Mouse (Mus musculus) hindbrain, embryonic 12.5 days (tissue): ENCODE data around the gene Ces2a. TPM values are rescaled to one million over a fixed set of nuclear protein-coding genes. Genes with fewer than 3 reads are reported as not detected.

Source experiments
- ATAC-seq: fragments of 200-750 bp; cut with Nextera tagmentation; 2 replicates; pipeline ENCODE4 v1.8.0; 2017; ENCODE audit warnings: moderate TSS enrichment; ENCODE audit not compliant: low FRiP score
- H3K27ac ChIP-seq: fragments of 300-500 bp; sonication (generic); 2 replicates; pipeline ENCODE4 v1.5.1; 2016; ENCODE audit warnings: mild to moderate bottlenecking
- H3K27me3 ChIP-seq: fragments of 300-500 bp; sonication (generic); 2 replicates; pipeline ENCODE4 v1.6.1; 2016; ENCODE audit warnings: mild to moderate bottlenecking
- H3K36me3 ChIP-seq: fragments of 300-500 bp; sonication (generic); 2 replicates; pipeline ENCODE4 v1.6.1; 2016; ENCODE audit warnings: mild to moderate bottlenecking
- H3K4me1 ChIP-seq: fragments of 300-500 bp; sonication (generic); 2 replicates; pipeline ENCODE4 v1.6.1; 2016
- H3K4me2 ChIP-seq: fragments of 300-500 bp; sonication (generic); replicated peaks from 2 replicates; pipeline ENCODE4 v1.6.1; 2016; ENCODE audit warnings: mild to moderate bottlenecking
- H3K4me3 ChIP-seq: fragments of 300-500 bp; sonication (generic); 2 replicates; pipeline ENCODE4 v1.5.1; 2016; ENCODE audit warnings: mild to moderate bottlenecking
- H3K9ac ChIP-seq: fragments of 300-500 bp; sonication (generic); 2 replicates; pipeline ENCODE4 v1.6.1; 2016; ENCODE audit warnings: mild to moderate bottlenecking, moderate library complexity
- H3K9me3 ChIP-seq: fragments of 300-500 bp; sonication (generic); replicated peaks from 2 replicates; pipeline ENCODE4 v1.6.1; 2016; ENCODE audit warnings: mild to moderate bottlenecking
- WGBS: fragments of 180-500 bp; shearing (Covaris S2); methylation state at CpG from one replicate; pipeline ENCODE4 v1.1.7; 2016; 5-methylcytosine and 5-hydroxymethylcytosine counted together
- polyA plus RNA-seq: library from polyadenylated mRNA; unstranded; fragments of >200 nt; fragmentation: Nextera tagmentation; extraction: Ambion mirVana; gene quantifications from 2 replicates; pipeline ENCODE4 v1.2.1, GENCODE M21; 2016

The Ces2a gene
- polyA plus RNA-seq, result not detected in 2 replicates

DNA sequence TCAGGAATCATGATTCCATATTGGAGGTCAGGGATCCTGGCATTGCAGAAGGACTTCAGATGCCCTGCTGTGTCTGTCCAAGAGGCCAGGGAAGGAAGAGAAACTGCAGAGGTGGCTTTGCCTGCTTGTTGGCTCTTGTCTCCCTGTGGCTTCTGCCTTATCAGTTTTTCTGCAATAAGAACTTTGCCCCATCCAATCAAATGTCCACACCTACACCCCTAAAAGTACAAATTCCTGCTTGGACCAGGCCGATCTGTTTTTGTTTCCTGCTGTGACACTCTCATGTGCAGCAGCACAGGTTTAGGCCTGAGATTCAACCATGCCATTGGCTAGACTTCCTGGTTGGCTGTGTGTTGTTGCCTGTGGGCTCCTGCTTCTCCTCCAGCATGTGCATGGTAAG is at the start of gene Ces2a:
Gene Ces2a (plus strand): TSS at position 251 of the 400 bp plus-strand sequence.
- no peak for ATAC-seq
- 86% methylated on average over 1 of the region's 1 CpGs for WGBS

DNA sequence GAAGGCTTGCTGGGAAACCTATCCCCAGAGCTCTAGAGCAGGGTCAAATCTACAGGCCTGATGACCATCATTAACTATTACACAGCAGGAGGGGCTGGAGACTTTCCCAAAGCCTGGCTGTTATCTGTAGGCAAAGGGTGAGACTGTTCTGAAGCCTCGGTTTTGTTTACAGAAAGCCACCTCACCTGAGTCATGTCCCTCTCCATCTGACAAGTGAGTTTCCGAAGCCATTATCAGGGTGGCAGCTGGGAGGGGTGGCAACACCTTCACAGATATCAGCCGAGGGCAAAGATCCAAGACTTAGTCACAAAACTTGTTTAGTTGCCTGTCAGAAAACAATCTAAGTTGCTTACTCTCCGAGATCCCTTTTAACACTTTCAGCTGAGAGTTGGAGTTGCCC is 45.4 kb upstream of the Ces2a start:
- 74% methylated on average over 4 of the region's 4 CpGs for WGBS
- Histone ChIP-seq H3K4me3 (no peak overlapping the region), H3K4me2 (no peak overlapping the region), H3K9ac (no peak overlapping the region), H3K27ac (no peak overlapping the region), H3K4me1 (no peaks in the 10 kb centered on the region), H3K27me3 (no peaks in the 10 kb centered on the region), H3K36me3 (no peaks in the 10 kb centered on the region), H3K9me3 (no peaks in the 10 kb centered on the region)
- ATAC-seq, result no peak

More for the DNA sequence above, at the start of gene Ces2a:
- Histone ChIP-seq H3K27me3 (no peaks in the 10 kb centered on the region), H3K4me1 (no peaks in the 10 kb centered on the region), H3K9ac (no peak within 1 kb of the TSS), H3K36me3 (no peaks in the 10 kb centered on the region), H3K4me3 (no peak within 1 kb of the TSS), H3K9me3 (no peaks in the 10 kb centered on the region), H3K27ac (no peak within 1 kb of the TSS), H3K4me2 (no peak within 1 kb of the TSS)

DNA sequence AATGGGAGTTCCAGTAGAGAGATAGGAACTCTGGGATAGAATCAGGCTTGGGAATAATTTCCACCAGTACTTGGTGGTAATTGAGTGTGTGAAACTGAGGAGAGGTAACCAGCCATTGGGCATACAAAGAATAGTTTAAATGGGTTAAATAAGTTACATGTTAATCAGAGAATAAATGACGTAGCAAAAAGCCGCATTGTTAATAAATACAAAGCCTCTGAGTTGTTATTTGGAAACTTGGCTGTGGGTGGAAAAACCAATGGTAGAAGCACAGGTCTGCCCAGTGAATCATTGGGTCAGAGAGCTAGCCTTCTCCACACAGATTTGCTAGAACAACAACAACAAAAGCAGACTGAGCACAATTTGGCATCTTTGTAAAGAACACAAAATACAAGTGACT is 35.2 kb upstream of the Ces2a start:
- no peak overlapping the region for H3K4me2 ChIP-seq
- no peaks in the 10 kb centered on the region for H3K27me3 ChIP-seq
- H3K9me3 ChIP-seq, result no peaks in the 10 kb centered on the region
- no peak for ATAC-seq
- no peak overlapping the region for H3K27ac ChIP-seq
- no peaks in the 10 kb centered on the region for H3K36me3 ChIP-seq
- H3K4me1 ChIP-seq, result no peaks in the 10 kb centered on the region
- no peak overlapping the region for H3K4me3 ChIP-seq
- H3K9ac ChIP-seq, result no peak overlapping the region
- 92% methylated on average over 2 of the region's 2 CpGs for WGBS

DNA sequence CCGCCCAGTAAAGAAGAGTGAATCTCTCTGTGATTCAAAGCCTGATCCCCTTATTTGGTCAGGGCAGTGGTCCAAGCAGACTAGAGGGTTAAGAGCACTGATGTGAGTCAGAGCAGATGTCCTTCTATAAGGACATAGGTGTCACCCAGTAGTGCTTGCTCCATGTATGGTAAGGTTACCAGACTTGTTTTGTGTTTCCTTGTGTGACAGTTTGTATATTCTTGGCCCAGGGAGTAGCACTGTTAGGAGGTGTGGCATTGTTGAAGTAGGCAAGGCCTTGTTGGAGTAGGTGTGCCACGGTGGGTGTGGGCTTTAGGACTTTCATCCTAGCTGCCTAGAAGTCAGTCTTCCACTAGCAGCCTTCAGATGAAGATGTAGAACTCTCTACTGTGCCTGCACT is 31.9 kb upstream of the Ces2a start:
- no peak for ATAC-seq
- H3K4me3 ChIP-seq, result no peak overlapping the region
- no peaks in the 10 kb centered on the region for H3K9me3 ChIP-seq
- H3K27ac ChIP-seq, result no peak overlapping the region
- no peaks in the 10 kb centered on the region for H3K4me1 ChIP-seq
- WGBS, result 85% methylated on average over 2 of the region's 2 CpGs
- H3K36me3 ChIP-seq, result no peaks in the 10 kb centered on the region
- H3K27me3 ChIP-seq, result no peaks in the 10 kb centered on the region
- no peak overlapping the region for H3K4me2 ChIP-seq
- H3K9ac ChIP-seq, result no peak overlapping the region

DNA sequence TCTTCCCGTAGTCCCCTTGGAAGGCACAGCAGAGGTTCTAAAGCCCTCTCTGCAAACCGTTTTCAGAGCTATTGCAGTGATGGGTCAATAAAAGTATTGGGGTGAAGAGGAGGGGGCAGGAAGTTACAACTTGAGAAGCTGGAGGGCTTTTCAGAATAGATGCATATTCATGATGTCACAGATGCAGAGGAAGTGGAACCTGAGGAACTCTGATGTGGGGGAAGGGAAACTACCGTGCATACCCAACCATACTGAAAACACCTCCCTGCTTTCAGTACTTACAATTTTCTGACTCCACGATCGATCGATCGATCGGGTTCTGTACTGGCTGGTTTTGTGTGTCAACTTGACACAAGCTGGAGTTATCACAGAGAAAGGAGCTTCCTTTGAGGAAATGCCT is 12.6 kb upstream of the Ces2a start:
- Histone ChIP-seq H3K27ac (no peak overlapping the region), H3K9ac (no peak overlapping the region), H3K4me3 (no peak overlapping the region), H3K4me1 (no peaks in the 10 kb centered on the region), H3K36me3 (no peaks in the 10 kb centered on the region), H3K4me2 (no peak overlapping the region), H3K27me3 (no peaks in the 10 kb centered on the region), H3K9me3 (no peaks in the 10 kb centered on the region)
- ATAC-seq, result no peak
- 87% methylated on average over 8 of the region's 8 CpGs for WGBS

DNA sequence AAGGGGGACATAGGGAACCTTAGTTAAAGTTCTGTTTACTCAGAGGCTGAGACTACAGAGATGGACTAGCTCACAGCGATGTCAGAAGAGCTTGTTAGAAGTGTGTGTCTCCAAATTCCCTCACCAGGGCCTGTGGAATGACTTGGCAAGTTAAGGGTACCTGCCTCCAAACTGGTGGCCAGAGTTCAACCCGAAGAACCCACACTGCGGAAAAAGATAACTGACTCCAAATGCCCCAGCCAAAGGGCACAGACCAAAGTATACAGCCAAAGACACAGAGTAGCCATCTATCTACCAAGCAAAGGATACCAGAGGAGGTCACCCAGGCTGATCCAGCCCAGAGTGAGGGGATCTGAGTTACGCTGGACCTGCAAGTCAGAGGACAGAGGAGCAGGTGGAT is 2.4 kb upstream of the Ces2a start:
- no peak overlapping the region for H3K27ac ChIP-seq
- no peaks in the 10 kb centered on the region for H3K9me3 ChIP-seq
- no peaks in the 10 kb centered on the region for H3K27me3 ChIP-seq
- H3K4me1 ChIP-seq, result no peaks in the 10 kb centered on the region
- no peak for ATAC-seq
- 90% methylated on average over 4 of the region's 4 CpGs for WGBS
- no peak overlapping the region for H3K4me2 ChIP-seq
- no peaks in the 10 kb centered on the region for H3K36me3 ChIP-seq
- no peak overlapping the region for H3K4me3 ChIP-seq
- no peak overlapping the region for H3K9ac ChIP-seq

DNA sequence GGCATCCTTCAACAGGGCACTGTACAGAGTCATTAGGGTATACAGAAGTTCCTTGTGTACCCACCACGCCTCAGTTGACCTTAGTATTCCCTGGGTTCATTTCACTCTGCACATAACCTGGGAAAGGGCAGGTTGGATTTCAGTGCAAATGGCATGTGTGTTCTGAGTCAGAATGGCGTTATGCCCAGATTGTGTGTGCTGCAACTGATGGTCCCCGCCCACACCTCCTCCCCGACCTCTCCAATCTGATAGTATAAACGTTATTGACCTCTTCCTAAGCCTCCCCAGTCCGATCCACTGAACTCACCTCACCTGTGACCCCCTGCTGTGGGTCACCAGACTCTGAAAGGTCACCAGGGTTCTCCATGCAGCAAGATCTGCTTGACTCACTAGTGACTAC is 1.8 kb upstream of the Ces2a start:
- H3K27me3 ChIP-seq, result no peaks in the 10 kb centered on the region
- no peak overlapping the region for H3K27ac ChIP-seq
- no peak overlapping the region for H3K4me2 ChIP-seq
- 75% methylated on average over 6 of the region's 6 CpGs for WGBS
- H3K36me3 ChIP-seq, result no peaks in the 10 kb centered on the region
- ATAC-seq, result no peak
- no peaks in the 10 kb centered on the region for H3K4me1 ChIP-seq
- H3K9ac ChIP-seq, result no peak overlapping the region
- H3K4me3 ChIP-seq, result no peak overlapping the region
- H3K9me3 ChIP-seq, result no peaks in the 10 kb centered on the region

DNA sequence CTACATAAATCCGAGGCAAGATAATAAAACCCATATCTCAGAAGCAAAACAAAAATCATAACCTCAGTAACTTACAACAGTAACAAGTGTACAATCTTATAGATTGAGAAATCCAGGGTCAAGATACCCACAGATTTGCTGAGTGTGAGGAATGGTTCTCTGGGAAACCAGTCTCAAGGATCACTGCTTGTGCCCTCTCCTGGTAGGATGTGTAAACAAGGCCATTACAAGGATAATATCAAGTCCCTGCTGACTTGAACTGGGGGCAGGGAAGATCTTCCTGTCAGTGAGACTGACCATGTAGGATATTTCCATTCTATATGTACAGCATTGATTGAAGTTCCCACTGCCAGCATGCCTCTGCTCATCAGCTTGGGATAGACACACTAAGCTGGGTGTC is 8.2 kb downstream of the Ces2a start:
- Histone ChIP-seq H3K4me1 (no peaks in the 10 kb centered on the region), H3K27me3 (no peaks in the 10 kb centered on the region), H3K9ac (no peak overlapping the region), H3K4me2 (no peak overlapping the region), H3K4me3 (no peak overlapping the region), H3K9me3 (no peaks in the 10 kb centered on the region), H3K27ac (no peak overlapping the region), H3K36me3 (no peaks in the 10 kb centered on the region)
- WGBS, result 91% methylated on average over 1 of the region's 1 CpGs
- ATAC-seq, result no peak

DNA sequence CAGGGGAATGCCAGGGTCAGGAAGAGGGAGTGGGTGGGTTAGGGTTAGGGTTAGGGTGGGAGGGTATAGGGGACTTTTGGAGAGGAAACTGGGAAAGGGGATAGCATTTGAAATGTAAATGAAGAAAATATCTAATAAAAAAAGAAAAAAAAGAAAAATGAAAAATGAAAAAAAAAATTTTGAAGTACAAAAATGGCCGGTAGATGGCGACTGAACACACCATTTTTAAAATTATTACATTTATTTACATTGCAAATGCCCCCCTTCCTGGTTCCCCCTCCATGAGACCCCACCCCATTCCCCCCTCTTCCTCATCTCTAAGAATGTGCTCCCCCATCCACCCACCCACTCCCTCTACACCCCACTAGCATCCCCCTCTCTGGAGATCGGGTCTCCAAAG is 9.6 kb downstream of the Ces2a start:
- WGBS, result 79% methylated on average over 3 of the region's 3 CpGs
- H3K4me1 ChIP-seq, result no peaks in the 10 kb centered on the region
- H3K27ac ChIP-seq, result no peak overlapping the region
- H3K4me2 ChIP-seq, result no peak overlapping the region
- H3K4me3 ChIP-seq, result no peak overlapping the region
- no peaks in the 10 kb centered on the region for H3K9me3 ChIP-seq
- H3K27me3 ChIP-seq, result no peaks in the 10 kb centered on the region
- H3K9ac ChIP-seq, result no peak overlapping the region
- no peak for ATAC-seq
- no peaks in the 10 kb centered on the region for H3K36me3 ChIP-seq

DNA sequence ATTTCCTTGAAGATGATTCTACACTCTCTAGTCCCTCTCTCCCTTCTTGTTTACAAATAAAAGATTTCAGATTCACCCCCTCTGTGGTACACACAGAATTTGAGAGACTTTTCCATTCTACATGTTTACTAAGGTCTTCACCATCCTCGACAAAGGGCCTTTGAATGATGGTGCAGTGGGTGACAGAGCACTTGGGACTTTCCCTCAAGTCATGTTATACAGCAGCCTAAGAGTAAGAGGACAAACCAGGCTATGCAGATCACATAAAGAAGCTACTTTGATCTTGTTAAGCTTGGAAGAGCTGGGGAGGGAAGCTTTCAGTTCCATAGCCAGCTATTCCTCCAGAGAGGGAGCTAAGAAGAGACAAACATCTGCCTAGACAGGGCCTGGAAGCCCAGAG is 19.0 kb downstream of the Ces2a start:
- Histone ChIP-seq H3K9ac (no peak overlapping the region), H3K27me3 (no peaks in the 10 kb centered on the region), H3K36me3 (no peaks in the 10 kb centered on the region), H3K4me3 (no peak overlapping the region), H3K4me2 (no peak overlapping the region), H3K9me3 (no peaks in the 10 kb centered on the region), H3K27ac (no peak overlapping the region), H3K4me1 (no peaks in the 10 kb centered on the region)
- WGBS, result 81% methylated on average over 1 of the region's 1 CpGs
- no peak for ATAC-seq

DNA sequence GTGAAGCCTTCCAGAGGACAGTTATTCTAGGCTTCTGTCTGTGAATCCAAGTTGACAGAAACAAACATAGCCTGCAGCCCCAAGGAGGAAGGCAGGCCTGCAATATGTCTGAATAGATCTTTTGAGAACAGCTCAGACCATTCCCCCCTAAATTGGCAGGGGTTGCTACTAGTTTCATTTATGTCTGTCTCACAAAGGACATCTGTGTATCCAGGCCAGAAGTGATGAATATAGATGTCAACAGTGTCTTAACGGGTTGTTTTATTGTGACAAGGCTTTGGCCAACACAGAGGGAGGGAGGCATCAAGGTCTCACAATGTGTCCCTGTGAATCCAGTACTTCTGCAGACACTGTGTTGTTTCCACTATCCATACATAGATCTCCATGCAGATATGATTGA is 23.8 kb downstream of the Ces2a start:
- Histone ChIP-seq H3K36me3 (no peaks in the 10 kb centered on the region), H3K4me1 (no peaks in the 10 kb centered on the region), H3K27ac (no peak overlapping the region), H3K27me3 (no peaks in the 10 kb centered on the region), H3K4me3 (no peak overlapping the region), H3K9me3 (no peaks in the 10 kb centered on the region), H3K4me2 (no peak overlapping the region), H3K9ac (no peak overlapping the region)
- no peak for ATAC-seq
- WGBS, result 56% methylated on average over 1 of the region's 1 CpGs

DNA sequence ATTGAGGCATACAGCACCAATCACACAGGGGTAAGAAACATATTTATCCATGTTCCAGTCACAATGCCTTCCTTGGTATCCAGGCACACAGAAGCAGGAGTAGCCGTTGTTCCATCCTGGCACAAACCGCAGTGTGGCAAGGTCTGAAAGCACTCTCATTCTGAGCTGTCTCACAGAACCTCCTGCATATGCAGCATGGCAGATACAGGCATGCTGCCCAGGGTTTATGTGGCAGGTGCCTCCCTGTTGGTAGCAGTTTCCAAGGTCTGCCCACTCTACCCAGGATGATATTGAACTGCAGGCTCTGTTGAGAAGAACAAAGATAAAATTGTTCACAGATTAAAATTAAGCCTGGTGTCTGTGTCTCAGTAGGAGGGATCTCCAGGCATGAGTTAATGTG is 24.4 kb downstream of the Ces2a start:
- H3K4me2 ChIP-seq, result no peak overlapping the region
- H3K4me3 ChIP-seq, result no peak overlapping the region
- H3K9me3 ChIP-seq, result no peaks in the 10 kb centered on the region
- WGBS, result 93% methylated on average over 2 of the region's 2 CpGs
- H3K27me3 ChIP-seq, result no peaks in the 10 kb centered on the region
- no peak overlapping the region for H3K27ac ChIP-seq
- H3K4me1 ChIP-seq, result no peaks in the 10 kb centered on the region
- H3K36me3 ChIP-seq, result no peaks in the 10 kb centered on the region
- ATAC-seq, result no peak
- no peak overlapping the region for H3K9ac ChIP-seq

DNA sequence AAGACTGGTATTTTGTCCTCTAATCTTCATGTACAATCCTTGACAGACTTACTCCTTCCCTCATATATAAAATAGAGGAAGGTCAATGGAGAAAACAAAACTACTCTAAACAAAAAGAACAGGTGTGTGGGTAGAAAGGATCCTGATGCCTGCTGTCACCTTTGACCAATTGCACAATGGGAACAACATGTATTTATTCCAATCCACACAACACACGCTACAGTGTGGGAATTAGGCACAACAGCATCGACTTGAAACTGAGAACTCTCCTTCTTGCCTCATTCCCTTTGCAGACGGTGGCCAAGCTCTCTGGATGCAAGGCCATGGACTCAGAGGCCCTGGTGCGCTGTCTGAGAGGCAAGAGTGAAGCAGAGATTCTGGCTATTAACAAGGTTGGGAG is 27.3 kb downstream of the Ces2a start:
- WGBS, result 80% methylated on average over 4 of the region's 4 CpGs
- Histone ChIP-seq H3K27ac (no peak overlapping the region), H3K9me3 (no peaks in the 10 kb centered on the region), H3K4me1 (no peaks in the 10 kb centered on the region), H3K4me2 (no peak overlapping the region), H3K9ac (no peak overlapping the region), H3K36me3 (no peaks in the 10 kb centered on the region), H3K27me3 (no peaks in the 10 kb centered on the region), H3K4me3 (no peak overlapping the region)
- no peak for ATAC-seq

DNA sequence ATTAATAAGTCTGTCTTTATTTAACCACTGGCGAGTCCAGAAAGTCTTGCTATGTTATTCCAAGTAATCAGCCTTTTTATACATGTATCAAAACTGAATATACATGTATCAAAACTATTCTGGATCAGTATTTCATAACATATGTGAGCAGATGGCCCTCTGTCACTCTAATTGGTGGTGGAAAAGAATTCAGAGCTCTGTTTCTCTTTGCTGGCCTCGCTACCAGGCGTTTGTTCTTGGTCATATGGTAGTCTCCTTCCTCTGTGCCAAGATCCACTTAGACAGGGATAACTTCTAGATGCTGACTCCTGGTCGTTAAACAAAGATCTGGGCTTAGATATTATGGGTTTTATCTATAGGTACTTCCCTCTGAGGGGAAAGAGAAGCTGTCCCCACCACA is 32.7 kb downstream of the Ces2a start:
- 70% methylated on average over 4 of the region's 4 CpGs for WGBS
- H3K4me2 ChIP-seq, result no peak overlapping the region
- no peak overlapping the region for H3K9ac ChIP-seq
- H3K36me3 ChIP-seq, result no peaks in the 10 kb centered on the region
- no peaks in the 10 kb centered on the region for H3K9me3 ChIP-seq
- no peak overlapping the region for H3K4me3 ChIP-seq
- no peaks in the 10 kb centered on the region for H3K27me3 ChIP-seq
- no peaks in the 10 kb centered on the region for H3K4me1 ChIP-seq
- no peak for ATAC-seq
- H3K27ac ChIP-seq, result no peak overlapping the region
